Mouse (Mus musculus) gastrocnemius, adult 2 months (tissue): ENCODE measurements around the gene Ccdc150. TPM values are rescaled to one million over a fixed set of nuclear protein-coding genes. Genes with fewer than 3 reads are reported as not detected.

Experiments
- DNase-seq: peaks from one replicate; pipeline ENCODE4 v3.0.0; 2022
- H3K27ac ChIP-seq: fragments of 200-600 bp; 2 replicates; pipeline ENCODE4 v1.8.1; 2022; ENCODE audit warnings: mild to moderate bottlenecking
- H3K4me3 ChIP-seq: fragments of 200-600 bp; 2 replicates; pipeline ENCODE4 v1.8.1; 2022; ENCODE audit warnings: mild to moderate bottlenecking, moderate library complexity
- CTCF ChIP-seq: fragments of 200-600 bp; IDR thresholded peaks from 2 replicates; pipeline ENCODE4 v1.8.1; 2022; ENCODE audit warnings: antibody characterized with exemption, mild to moderate bottlenecking, moderate library complexity
- intact Hi-C: fragments of 180-260 bp; cut with DNase I; formaldehyde crosslinking; loops from one replicate; pipeline ENCODE4 v1.15.1; 2025
- long read RNA-seq, 2 experiments: library from polyadenylated mRNA; stranded (forward); transcript quantifications; one replicate each; pipeline ENCODE4 v2.0.0; 2021
- total RNA-seq, 2 experiments: library from RNA; stranded (reverse); gene quantifications; 2 replicates each; pipeline ENCODE4 v1.2.3; 2021

The Ccdc150 gene
- total RNA-seq: under 1 TPM in 1 of 2 experiments, not detected in 1; 0.22 TPM
- long read RNA-seq, experiment 1, partial matches to known transcripts: 0 of 2 reads
- long read RNA-seq, experiment 1, other reads (novel, unspliced or antisense): 2 of 2 reads
- long read RNA-seq, experiment 2: 0 reads

DNA sequence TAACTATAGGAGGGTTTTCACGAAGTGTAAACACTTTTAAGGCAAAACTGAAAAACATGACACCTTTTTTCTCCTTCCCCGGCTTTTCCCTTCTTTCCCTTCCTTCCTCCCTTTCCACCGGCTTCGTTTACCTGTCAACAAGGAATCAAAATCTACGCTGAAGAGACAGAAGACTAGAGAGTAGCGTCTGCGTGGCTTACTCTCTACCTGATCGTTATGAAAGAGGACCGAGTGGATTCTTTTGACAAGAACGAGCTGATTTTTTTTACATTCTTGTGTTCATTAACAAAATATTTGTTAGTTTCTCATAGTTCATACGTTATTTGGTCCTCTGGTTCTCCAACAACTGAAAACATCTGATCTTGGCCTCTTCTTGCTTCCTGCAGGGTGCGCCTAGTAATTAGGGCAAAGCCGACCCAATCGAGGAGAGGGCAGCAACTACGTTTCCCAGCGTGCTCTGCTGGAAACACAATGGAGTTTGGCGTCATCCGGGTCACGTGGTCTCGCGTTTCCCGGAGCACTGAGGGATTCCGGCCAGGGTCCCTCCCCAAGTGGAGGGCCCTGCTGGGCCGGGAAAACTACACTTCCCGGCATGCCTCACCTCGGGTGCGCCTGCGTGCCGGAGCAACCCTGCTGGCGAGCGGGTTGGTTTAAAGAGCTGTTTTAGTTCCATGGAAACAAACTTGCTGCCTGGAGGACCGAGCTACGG lies at the start of gene Ccdc150:
TSS of gene Ccdc150 (plus strand) at position 526 of the 709 bp plus-strand sequence.
- intact Hi-C loops: no loop called here
- Histone ChIP-seq H3K27ac (peak within 1 kb of the TSS; percentile 44), H3K4me3 (peak within 1 kb of the TSS; percentile 73)
- peak; percentile 98 for DNase-seq
- no peak for TF ChIP-seq CTCF

DNA sequence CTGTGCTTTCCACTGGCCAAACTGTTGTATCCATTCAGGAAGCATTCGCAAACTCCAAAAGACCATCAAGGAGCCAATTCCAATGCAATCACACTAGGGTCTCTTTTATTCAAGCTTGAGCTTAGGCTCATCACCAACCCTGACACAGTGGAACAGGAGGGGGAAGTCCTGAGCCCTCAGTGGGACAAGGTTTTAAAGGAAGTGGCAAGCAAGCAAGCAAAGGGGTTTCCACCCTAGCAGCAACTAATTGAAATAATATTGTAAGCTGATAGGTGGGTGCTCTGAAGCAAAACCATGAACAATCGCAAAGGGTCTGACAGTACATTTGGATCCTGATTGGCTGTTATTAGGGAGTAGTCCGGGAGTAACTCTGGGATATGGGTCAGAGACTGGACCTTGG lies 30.2 kb upstream of the Ccdc150 start:
- intact Hi-C loops: no loop called here
- H3K4me3 ChIP-seq: no peak overlapping the region
- DNase-seq: no peak

DNA sequence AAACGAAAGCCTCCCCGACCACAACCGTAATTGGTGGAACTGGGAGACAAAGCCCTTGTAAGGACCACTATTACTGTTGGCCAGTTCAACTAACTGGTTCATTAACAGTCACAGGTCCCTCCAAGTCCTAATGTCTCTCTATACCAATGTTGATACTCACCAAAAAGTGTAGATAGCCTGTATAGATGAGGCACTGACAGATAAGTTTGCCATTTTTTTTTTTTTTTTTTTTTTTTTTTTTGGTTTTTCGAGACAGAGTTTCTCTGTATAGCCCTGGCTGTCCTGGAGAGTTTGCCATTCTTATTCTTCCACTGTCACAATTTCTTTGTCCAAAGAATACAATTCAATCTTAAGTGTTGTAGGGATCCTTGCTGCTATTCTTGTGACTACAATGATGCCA lies 7.8 kb upstream of the Ccdc150 start:
- no peak for DNase-seq
- no peak overlapping the region for H3K4me3 ChIP-seq
- no peak overlapping the region for H3K27ac ChIP-seq
- intact Hi-C loops: no loop called here
- TF ChIP-seq CTCF: no peak

More for the DNA sequence above, 30.2 kb upstream of the Ccdc150 start:
- TF ChIP-seq CTCF: no peak
- no peak overlapping the region for H3K27ac ChIP-seq

DNA sequence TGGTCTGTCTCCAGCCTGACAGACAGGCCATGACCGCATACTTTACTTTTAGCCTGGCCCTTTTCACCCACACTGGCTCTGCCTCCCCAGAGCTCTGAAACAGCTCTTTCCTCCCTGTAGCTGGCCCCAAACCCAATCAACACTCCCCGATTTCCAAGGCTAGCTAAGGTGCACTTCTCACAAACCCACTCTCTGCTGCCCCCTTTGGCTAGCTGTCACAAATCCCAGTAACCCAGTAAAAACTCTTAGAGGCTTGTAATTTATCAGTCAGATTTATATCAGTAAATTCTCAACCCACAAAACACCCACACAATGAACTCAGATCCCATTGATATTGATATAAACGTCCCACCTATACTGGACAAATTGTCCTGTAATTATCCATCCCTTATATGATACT lies 25.1 kb downstream of the Ccdc150 start:
- no peak for TF ChIP-seq CTCF
- H3K4me3 ChIP-seq: no peak overlapping the region
- no peak overlapping the region for H3K27ac ChIP-seq
- DNase-seq: no peak
- intact Hi-C loops: no loop called here

DNA sequence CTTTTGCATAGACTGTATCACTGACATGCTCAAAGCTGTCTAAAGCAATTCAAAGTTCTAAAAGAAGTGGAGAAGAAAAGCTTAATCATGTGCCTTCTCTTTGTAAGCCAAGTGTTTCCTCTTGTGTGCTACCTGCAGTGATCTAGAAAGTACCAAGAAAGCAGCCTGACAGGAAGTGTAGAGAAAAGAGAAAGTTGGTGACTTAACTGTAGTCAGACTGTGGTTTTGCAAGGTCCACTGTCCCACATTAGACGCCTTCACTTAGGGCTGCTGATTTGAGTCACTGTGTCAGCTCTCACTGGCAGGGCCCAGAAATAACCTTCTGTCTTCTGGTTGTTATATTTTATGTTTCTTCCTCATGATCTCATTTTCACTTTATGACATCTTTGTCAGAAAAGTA lies 29.1 kb downstream of the Ccdc150 start:
- no peak overlapping the region for H3K27ac ChIP-seq
- no peak for TF ChIP-seq CTCF
- intact Hi-C loops: no loop called here
- no peak overlapping the region for H3K4me3 ChIP-seq
- no peak for DNase-seq

DNA sequence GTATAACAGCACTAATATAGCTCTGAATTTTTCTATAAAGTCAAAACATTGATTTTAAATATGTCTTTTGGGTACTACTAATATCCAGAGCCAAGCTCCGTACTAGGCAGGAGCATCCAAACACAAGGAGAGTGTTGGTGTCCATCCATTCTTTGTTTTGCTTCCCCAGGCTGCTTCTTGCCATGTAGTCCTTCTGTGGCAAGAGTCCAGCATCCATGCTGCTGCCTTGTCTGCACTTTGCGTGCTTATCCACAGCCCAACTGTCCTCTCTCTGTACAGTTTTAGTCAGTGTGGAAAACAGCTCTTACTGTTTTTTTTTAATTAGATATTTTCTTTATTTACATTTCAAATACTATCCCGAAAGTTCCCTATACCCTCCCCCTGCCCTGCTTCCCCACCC lies 30.2 kb downstream of the Ccdc150 start:
- no peak for TF ChIP-seq CTCF
- Histone ChIP-seq H3K4me3 (no peak overlapping the region), H3K27ac (no peak overlapping the region)
- intact Hi-C loops: no loop called here
- DNase-seq: no peak

DNA sequence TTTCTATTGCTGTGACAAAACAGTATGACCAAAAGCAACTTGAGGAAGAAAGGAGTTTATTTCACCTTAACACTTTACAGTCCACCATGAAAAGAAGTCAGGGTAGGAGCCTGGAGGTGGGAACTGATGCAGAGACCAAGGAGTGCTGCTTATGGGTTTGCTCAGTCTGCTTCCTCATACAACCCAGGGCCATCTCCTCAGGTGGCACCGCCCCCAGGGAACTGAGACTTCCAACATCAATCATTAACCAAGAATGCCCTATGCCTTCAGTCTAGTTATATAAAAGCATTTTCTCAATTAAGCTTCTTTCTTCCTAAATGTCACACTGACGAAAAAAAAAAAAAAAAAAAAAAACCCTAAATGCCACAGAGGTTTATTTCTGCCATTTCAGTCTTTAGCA lies 55.9 kb downstream of the Ccdc150 start:
- Histone ChIP-seq H3K4me3 (no peak overlapping the region), H3K27ac (no peak overlapping the region)
- intact Hi-C loops: no loop called here
- no peak for DNase-seq
- TF ChIP-seq CTCF: no peak

DNA sequence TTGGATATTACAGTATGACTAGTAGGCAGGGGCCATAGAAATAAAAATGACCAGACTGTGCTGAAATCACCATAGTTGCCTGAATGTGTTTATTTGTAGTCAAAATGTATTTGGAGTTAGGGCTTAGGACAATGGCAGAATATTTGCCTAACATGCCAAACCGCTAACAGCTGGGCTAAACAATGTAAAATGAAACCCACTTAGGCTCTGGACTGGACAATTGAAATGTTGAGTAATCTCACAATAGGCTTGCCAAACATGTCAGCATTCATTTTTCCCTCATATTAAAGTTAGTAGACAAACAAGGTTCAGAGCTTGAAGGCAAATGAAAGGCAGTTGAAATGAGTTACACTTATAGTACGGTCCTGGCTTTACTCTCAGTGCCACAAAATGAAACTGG lies 76.2 kb downstream of the Ccdc150 start:
- no peak for TF ChIP-seq CTCF
- no peak overlapping the region for H3K27ac ChIP-seq
- H3K4me3 ChIP-seq: no peak overlapping the region
- DNase-seq: no peak
- intact Hi-C loops: no loop called here

DNA sequence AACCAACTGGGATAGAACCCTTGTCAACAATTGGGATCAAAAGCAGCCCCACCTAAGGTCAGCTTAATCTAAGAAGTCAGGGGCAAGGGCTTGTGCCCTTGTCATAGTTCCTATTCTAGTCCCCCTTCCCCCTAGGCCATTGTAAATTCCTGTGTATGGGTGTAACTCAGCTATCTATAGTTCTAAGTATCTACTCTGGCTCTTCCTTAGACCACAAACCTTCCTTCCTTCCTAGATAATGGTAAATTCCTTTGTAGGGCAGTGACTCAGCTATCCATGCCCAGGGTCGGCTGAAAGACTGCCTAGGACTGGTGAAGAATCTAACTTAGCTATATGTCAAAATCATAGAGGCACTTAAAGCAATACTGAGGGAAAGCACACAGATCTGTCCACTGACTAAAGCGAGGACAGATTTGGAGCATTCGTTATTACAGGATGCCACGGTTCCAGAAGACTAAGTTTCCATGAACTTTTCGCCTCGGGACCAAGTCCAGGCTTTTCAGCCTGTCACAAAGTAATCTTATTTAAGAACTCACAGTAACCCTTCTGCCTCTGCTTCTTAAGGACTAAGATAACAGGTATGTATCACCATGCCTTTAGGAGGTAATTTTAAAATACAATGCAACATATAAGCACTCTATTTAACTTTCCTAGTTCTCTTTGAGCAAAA lies 77.5 kb downstream of the Ccdc150 start:
- TF ChIP-seq CTCF: no peak
- DNase-seq: no peak
- Histone ChIP-seq H3K27ac (no peak overlapping the region), H3K4me3 (no peak overlapping the region)
- intact Hi-C loops: no loop called here

DNA sequence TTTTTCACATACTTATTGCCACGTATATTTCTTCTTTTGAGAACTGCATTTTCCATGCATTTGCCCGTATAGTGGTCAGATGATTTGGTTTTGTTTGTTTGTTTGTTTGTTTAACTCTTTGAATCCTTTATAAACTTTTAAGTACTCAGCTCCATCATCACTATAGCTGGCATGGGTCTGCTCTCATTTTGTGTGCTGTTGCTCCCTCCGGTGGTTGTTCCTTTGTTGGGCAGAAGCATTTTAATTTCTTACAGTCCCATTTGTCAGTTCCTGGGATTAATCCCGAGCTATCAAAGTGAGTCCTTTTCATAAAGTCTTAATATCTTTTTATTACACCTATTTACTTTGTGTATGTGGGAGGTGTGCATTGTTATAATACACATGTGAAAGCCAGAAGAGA lies 82.5 kb downstream of the Ccdc150 start:
- no peak for DNase-seq

DNA sequence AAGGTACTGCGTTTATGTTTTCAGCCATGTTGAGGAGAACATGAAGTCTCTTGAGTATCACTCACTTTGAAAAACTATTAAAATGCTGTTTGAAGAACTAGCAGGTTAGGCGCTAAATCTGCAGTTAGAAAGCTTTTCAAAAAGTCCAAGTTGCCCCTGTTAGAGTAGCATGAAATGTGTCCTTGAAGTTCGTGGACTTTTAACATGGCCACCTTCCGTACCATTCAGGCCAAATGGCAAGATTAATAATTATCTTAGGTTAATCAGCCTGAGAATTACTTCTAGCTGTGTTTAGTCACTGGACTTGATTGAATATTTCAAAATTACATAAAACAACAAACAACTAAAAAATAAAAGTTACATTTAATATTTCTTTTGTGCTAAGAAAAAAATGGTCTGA lies 104.3 kb downstream of the Ccdc150 start:
- H3K27ac ChIP-seq: no peak overlapping the region
- no peak for TF ChIP-seq CTCF
- intact Hi-C loops: no loop called here
- H3K4me3 ChIP-seq: no peak overlapping the region
- no peak for DNase-seq

More for the DNA sequence above, 82.5 kb downstream of the Ccdc150 start:
- H3K4me3 ChIP-seq: no peak overlapping the region
- peak; percentile 55 for TF ChIP-seq CTCF
- no peak overlapping the region for H3K27ac ChIP-seq
- intact Hi-C loops: loop anchor here (5.0 kb wide), 1 partner anchor 296 kb away; no protein-coding TSS in a partner anchor

DNA sequence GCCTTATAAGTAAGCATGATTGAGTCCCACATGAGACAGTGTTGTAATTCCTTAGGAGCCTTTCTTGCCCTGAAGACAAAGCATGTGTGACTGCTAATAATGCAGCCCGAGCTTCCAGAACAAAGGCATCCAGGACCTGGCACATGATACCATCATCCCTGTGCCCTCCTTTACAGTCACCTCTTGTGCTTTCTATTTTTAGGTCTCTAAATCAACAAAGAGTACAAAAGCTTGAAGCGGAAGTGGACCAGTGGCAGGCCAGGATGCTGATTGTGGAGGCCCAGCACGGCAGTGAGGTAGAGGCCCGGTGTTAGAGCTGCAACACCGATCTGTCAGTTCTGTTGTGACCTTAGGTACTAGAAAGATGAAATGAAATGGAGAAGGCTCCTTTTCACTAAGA lies 105.0 kb downstream of the Ccdc150 start:
- intact Hi-C loops: no loop called here
- no peak for DNase-seq
- no peak for TF ChIP-seq CTCF
- Histone ChIP-seq H3K4me3 (no peak overlapping the region), H3K27ac (no peak overlapping the region)

DNA sequence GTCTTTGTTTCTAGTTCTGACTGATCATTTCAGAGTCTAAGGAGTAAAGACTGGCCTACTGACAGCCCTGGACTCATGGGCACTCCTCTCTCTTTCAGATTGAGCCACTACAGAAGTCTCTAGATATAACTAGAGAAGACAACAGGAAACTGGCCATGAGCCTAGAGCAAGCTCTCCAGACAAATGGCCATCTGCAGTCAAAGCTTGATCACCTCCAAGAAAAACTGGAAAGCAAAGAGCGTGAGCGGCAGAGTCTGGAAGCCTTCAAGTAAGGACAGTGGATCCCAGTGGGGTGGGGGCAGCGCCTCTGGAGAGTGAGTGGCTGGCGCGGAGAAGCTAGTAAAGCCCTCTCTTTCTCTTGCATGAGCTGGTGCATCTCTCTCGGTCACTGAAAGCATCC lies 106.1 kb downstream of the Ccdc150 start:
- DNase-seq: peak; percentile 24

More for the DNA sequence above, 106.1 kb downstream of the Ccdc150 start:
- Histone ChIP-seq H3K4me3 (no peak overlapping the region), H3K27ac (no peak overlapping the region)
- intact Hi-C loops: no loop called here
- TF ChIP-seq CTCF: no peak
